Mouse (Mus musculus): ENCODE results near the gene Dars. TPM values are rescaled to one million over a fixed set of nuclear protein-coding genes. Genes with fewer than 3 reads are reported as not detected.

Gene Dars
- polyA plus RNA-seq, 1 experiment from 2014 or later: 144 TPM

- H3K9me3 ChIP-seq: no peaks in the 10 kb centered on the region
- H3K4me1 ChIP-seq (replicated peaks): no peaks in the 10 kb centered on the region
- no peak overlapping the region for H3K9ac ChIP-seq (replicated peaks)
- no peak overlapping the region for H3K4me3 ChIP-seq (replicated peaks)
- ATAC-seq (ENCODE audit: insufficient number of reproducible peaks, insufficient read depth, low FRiP score, low TSS enrichment, low read depth): no peak
- H3K4me2 ChIP-seq: no peak overlapping the region
- no peak overlapping the region for H3K27ac ChIP-seq
- no peaks in the 10 kb centered on the region for H3K27me3 ChIP-seq
- H3K36me3 ChIP-seq: peaks cover 43% of the 10 kb centered on the region
- 90% methylated on average over 5 of the region's 5 CpGs for WGBS
Measured at GRCm38 (mm10) chr1:128411141-128411540, 6.0 kb downstream of the Dars start.

DNA sequence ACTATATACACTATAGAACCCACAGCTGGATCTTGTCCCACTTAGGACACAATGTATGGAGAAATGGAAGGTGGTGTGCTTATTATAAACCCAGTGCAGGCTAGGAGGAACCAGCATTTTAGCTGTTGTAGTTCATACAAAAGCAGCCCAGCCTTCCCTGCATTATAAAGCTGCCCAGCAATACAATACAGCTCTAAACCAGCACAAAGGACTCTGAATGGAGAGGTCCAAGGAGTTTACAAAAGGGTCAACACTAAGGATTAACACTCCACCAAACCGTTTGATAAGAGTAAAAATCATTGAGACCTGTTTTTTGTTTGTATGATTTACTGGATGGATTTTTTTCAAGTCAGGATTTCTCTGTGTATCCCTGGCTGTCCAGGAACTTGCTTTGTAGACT lies 10.3 kb downstream of the Dars start:
- no peaks in the 10 kb centered on the region for H3K4me1 ChIP-seq (replicated peaks)
- no peak overlapping the region for H3K27ac ChIP-seq
- H3K4me2 ChIP-seq: no peak overlapping the region
- 78% methylated on average over 1 of the region's 1 CpGs for WGBS
- ATAC-seq (ENCODE audit: insufficient number of reproducible peaks, insufficient read depth, low FRiP score, low TSS enrichment, low read depth): no peak
- no peaks in the 10 kb centered on the region for H3K27me3 ChIP-seq
- no peak overlapping the region for H3K9ac ChIP-seq (replicated peaks)
- no peak overlapping the region for H3K4me3 ChIP-seq (replicated peaks)
- H3K36me3 ChIP-seq: peaks cover 44% of the 10 kb centered on the region
- no peaks in the 10 kb centered on the region for H3K9me3 ChIP-seq

DNA sequence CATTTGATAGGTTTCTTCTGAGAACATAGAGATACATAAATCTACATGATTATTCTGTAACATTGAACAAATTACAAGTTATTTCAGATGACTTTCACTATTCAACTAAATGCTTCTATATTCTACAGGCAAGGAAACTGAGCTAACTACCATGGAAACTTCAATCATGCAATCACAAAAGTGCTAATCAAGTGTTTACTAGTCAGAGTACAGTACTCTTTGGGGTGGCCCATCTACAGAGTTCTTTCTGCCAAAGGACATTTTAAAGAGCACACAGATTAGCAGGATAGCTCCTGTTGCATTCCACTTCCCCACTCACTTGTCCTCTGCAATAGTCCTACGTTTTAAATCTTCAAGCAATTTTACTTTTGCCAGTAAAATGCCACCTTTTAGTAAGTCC lies 11.5 kb downstream of the Dars start:
- Histone ChIP-seq H3K9me3 (no peaks in the 10 kb centered on the region), H3K4me1 (replicated peaks) (no peaks in the 10 kb centered on the region), H3K27me3 (no peaks in the 10 kb centered on the region), H3K9ac (replicated peaks) (no peak overlapping the region), H3K4me3 (replicated peaks) (no peak overlapping the region), H3K4me2 (no peak overlapping the region), H3K27ac (no peak overlapping the region), H3K36me3 (peaks cover 44% of the 10 kb centered on the region)
- WGBS: 74% methylated on average over 1 of the region's 1 CpGs
- no peak for ATAC-seq (ENCODE audit: insufficient number of reproducible peaks, insufficient read depth, low FRiP score, low TSS enrichment, low read depth)

- H3K27me3 ChIP-seq: no peaks in the 10 kb centered on the region
- ATAC-seq (ENCODE audit: insufficient number of reproducible peaks, insufficient read depth, low FRiP score, low TSS enrichment, low read depth): no peak
- no peaks in the 10 kb centered on the region for H3K9me3 ChIP-seq
- H3K9ac ChIP-seq (replicated peaks): no peak overlapping the region
- H3K36me3 ChIP-seq: peaks cover 40% of the 10 kb centered on the region
- H3K4me2 ChIP-seq: no peak overlapping the region
- WGBS: 80% methylated on average over 2 of the region's 2 CpGs
- H3K4me3 ChIP-seq (replicated peaks): no peak overlapping the region
- H3K27ac ChIP-seq: no peak overlapping the region
- no peaks in the 10 kb centered on the region for H3K4me1 ChIP-seq (replicated peaks)
Measured at GRCm38 (mm10) chr1:128405041-128405481, 12.1 kb downstream of the Dars start.

GRCm38 (mm10) chr1:128400926-128401325 lies 16.2 kb downstream of the Dars start:
- Histone ChIP-seq H3K27ac (no peak overlapping the region), H3K4me1 (replicated peaks) (no peaks in the 10 kb centered on the region), H3K4me2 (no peak overlapping the region), H3K27me3 (no peaks in the 10 kb centered on the region), H3K36me3 (peaks cover 52% of the 10 kb centered on the region), H3K9me3 (no peaks in the 10 kb centered on the region), H3K9ac (replicated peaks) (no peak overlapping the region), H3K4me3 (replicated peaks) (no peak overlapping the region)
- ATAC-seq (ENCODE audit: insufficient number of reproducible peaks, insufficient read depth, low FRiP score, low TSS enrichment, low read depth): no peak
- 83% methylated on average over 2 of the region's 2 CpGs for WGBS

DNA sequence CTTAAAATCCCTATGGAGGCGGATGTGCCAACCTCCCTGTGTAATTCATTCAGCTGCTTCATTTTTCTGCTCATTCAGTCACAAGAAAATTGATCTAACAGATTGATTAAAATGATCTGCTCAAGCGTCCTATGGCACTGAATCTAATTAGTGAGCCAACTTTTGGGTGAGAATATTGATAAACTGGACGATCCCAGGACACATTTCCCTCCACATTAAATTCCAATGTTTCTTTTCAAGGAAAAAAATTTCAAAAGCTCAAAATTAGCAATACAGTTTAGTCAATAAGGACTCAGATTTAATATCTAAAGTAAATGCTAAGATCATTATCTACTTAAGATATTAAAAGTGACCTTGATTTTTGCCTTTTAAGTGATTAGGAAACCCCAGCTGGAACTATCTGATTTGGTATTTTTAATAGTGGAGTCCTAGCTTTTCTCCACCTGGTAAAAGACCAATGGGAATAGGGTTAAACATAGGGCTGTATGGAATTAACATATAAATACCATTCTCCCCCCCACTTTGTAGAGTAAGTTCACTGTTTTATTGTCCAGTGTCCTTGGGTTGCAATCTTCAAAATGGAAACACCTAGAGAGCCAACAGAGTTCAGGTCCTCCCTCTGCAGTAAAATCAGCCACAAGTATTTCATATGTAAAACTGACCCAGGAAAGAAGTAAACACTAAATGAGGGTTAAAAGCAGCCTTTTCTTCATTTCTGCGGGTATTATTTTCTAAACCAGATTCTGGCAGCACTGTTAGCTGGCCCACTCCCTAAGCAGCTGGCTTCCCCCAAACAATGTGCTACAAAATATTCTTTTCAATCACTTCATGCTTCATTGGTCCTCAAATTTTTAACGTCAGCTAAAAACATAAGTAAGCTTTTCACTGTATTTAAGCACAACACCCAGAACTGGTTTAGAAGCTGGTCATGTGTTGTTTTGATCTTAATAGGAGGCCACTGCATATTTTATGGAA lies 16.9 kb downstream of the Dars start:
- peaks cover 54% of the 10 kb centered on the region for H3K36me3 ChIP-seq
- no peak overlapping the region for H3K9ac ChIP-seq (replicated peaks)
- H3K4me3 ChIP-seq (replicated peaks): no peak overlapping the region
- no peaks in the 10 kb centered on the region for H3K4me1 ChIP-seq (replicated peaks)
- 81% methylated on average over 5 of the region's 5 CpGs for WGBS
- H3K4me2 ChIP-seq: no peak overlapping the region
- H3K9me3 ChIP-seq: no peaks in the 10 kb centered on the region
- ATAC-seq (ENCODE audit: insufficient number of reproducible peaks, insufficient read depth, low FRiP score, low TSS enrichment, low read depth): no peak
- no peak overlapping the region for H3K27ac ChIP-seq
- H3K27me3 ChIP-seq: no peaks in the 10 kb centered on the region

DNA sequence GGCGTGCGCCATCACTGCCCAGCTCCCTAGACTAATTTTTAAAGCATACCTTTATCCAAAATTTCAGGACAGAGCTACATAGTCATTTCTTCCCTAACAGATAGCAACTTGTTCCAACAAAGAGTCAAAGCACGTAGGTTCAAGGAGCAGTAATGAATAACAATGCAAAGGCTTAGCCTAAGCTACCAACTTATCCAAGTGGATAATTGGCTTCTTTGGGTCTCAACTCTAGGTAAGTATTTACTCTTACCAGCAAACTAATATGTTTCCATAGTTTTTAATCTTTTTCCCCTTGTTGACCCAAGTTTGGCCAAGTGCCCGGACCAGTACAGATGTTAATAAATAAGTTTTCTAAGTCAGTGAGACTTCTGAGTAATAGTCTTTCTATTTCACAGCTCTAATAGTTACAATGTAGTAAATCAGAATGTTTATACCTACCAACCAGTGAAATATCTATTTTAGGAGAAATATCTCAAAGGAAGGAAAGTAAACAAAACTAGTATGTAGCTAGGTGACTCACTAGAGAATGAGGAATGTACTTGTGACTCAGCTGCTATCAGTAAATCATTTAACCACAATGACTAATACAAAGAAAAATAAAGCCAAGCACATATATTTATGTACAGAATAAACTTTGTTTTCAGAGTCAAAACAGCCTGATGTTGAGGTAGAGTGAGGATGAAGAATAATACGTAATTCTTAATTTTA lies 18.3 kb downstream of the Dars start:
- H3K27me3 ChIP-seq: no peaks in the 10 kb centered on the region
- no peaks in the 10 kb centered on the region for H3K4me1 ChIP-seq (replicated peaks)
- H3K9me3 ChIP-seq: no peaks in the 10 kb centered on the region
- ATAC-seq (ENCODE audit: insufficient number of reproducible peaks, insufficient read depth, low FRiP score, low TSS enrichment, low read depth): no peak
- 96% methylated on average over 5 of the region's 5 CpGs for WGBS
- no peak overlapping the region for H3K4me2 ChIP-seq
- H3K4me3 ChIP-seq (replicated peaks): no peak overlapping the region
- no peak overlapping the region for H3K9ac ChIP-seq (replicated peaks)
- no peak overlapping the region for H3K27ac ChIP-seq
- H3K36me3 ChIP-seq: peaks cover 47% of the 10 kb centered on the region

DNA sequence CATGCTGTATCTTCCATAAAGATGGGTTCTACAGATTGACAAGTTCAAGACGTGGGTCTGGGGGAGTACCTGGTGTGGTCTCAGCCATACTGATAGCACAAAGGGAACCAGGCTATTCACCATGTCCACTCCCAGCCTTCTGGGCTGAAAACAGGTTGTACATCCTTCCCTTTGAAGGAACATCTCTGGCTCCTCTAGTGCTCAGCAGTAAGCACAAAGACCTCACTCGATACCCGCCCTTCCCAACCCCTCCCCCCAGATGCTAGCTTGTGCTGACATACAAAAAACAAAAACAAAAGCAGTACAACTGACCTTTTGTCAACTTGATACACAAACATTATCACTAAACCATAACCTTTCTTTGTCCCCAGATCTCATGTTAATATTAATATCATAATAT lies 22.5 kb downstream of the Dars start:
- Histone ChIP-seq H3K27me3 (no peaks in the 10 kb centered on the region), H3K9ac (replicated peaks) (no peak overlapping the region), H3K9me3 (no peaks in the 10 kb centered on the region), H3K4me3 (replicated peaks) (no peak overlapping the region), H3K4me2 (no peak overlapping the region), H3K27ac (no peak overlapping the region), H3K4me1 (replicated peaks) (no peaks in the 10 kb centered on the region), H3K36me3 (peaks cover 46% of the 10 kb centered on the region)
- WGBS: 96% methylated on average over 3 of the region's 3 CpGs
- ATAC-seq (ENCODE audit: insufficient number of reproducible peaks, insufficient read depth, low FRiP score, low TSS enrichment, low read depth): no peak

DNA sequence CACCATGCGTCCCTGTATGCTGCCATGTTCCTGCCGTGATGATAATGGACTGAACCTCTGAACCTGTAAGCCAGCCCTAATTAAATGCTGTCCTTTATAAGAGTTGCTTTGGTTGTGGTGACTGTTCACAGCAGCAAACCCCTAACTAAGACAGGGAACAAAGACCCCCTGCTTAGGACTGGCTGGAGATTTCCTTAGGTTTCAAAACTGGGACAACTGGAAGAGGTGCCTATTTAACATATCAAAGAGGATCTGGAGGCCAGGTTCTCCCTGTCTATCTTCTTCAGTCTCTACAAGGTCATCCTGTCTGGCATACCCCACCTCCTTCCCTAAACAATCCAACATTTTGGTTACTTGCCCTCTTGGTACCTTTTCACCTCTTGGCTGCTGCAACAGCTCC lies 24.8 kb downstream of the Dars start:
- peaks cover 50% of the 10 kb centered on the region for H3K36me3 ChIP-seq
- H3K4me1 ChIP-seq (replicated peaks): no peaks in the 10 kb centered on the region
- no peak overlapping the region for H3K27ac ChIP-seq
- WGBS: 77% methylated on average over 2 of the region's 2 CpGs
- H3K9ac ChIP-seq (replicated peaks): no peak overlapping the region
- H3K4me3 ChIP-seq (replicated peaks): no peak overlapping the region
- no peak overlapping the region for H3K4me2 ChIP-seq
- H3K9me3 ChIP-seq: no peaks in the 10 kb centered on the region
- no peak for ATAC-seq (ENCODE audit: insufficient number of reproducible peaks, insufficient read depth, low FRiP score, low TSS enrichment, low read depth)
- no peaks in the 10 kb centered on the region for H3K27me3 ChIP-seq

DNA sequence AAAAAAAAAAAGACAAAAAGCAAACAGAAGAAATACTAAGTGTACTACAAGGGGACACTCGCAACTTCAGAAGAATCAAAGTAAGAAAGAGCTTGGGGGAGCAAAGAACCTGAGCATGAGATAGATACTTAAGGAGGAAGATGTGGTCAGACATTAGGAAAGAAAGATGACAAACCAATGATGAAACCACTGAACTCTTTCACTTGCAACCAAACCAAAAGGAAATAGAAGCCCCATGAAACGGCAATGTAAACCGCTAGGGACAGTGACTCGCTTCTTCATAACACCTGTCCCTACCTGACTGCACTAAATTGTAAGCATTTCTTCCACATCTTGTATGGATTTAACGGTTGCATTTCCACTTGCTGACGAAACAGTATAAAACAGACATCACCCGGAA lies 30.7 kb downstream of the Dars start:
- Histone ChIP-seq H3K9ac (replicated peaks) (no peak overlapping the region), H3K4me3 (replicated peaks) (no peak overlapping the region), H3K36me3 (peaks cover 57% of the 10 kb centered on the region), H3K9me3 (no peaks in the 10 kb centered on the region), H3K27me3 (no peaks in the 10 kb centered on the region), H3K4me1 (replicated peaks) (no peaks in the 10 kb centered on the region), H3K27ac (no peak overlapping the region), H3K4me2 (no peak overlapping the region)
- WGBS: 91% methylated on average over 7 of the region's 7 CpGs
- ATAC-seq (ENCODE audit: insufficient number of reproducible peaks, insufficient read depth, low FRiP score, low TSS enrichment, low read depth): no peak

- no peak for ATAC-seq (ENCODE audit: insufficient number of reproducible peaks, insufficient read depth, low FRiP score, low TSS enrichment, low read depth)
- peaks cover 43% of the 10 kb centered on the region for H3K36me3 ChIP-seq
- H3K4me2 ChIP-seq: no peak overlapping the region
- WGBS: 94% methylated on average over 4 of the region's 4 CpGs
- no peaks in the 10 kb centered on the region for H3K4me1 ChIP-seq (replicated peaks)
- no peak overlapping the region for H3K9ac ChIP-seq (replicated peaks)
- no peaks in the 10 kb centered on the region for H3K27me3 ChIP-seq
- no peak overlapping the region for H3K27ac ChIP-seq
- H3K4me3 ChIP-seq (replicated peaks): no peak overlapping the region
- H3K9me3 ChIP-seq: no peaks in the 10 kb centered on the region
Measured at GRCm38 (mm10) chr1:128376841-128377240, 40.3 kb downstream of the Dars start.

Data from limb, embryonic 12.5 days (tissue).